Mouse (Mus musculus): ENCODE measurements around the gene Tm2d1.

DNA sequence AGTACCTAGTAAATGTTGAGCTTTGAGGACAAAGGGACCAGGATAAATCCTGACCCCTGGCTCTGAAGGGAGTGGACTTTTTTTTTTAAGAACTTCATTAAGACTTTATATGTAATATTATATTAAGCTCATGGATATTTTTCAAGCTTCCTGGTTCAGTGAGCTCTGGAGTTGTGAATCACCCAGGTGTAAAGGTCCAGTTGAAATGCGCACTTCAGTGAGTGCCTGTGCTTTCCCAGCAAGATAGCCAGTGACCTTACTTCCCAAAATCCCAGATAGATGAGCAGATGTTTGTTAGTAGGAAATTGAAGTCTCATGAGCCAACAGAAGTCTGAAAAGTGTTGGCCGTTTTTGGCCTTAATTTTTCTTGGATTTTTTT lies 18.5 kb upstream of the Tm2d1 start:
- TF ChIP-seq POLR2A (IDR thresholded peaks at IDR 0.05; ENCODE audit: low read depth, low read length), result no peak
- TF ChIP-seq CTCF (IDR thresholded peaks at IDR 0.05; ENCODE audit: extremely low read depth, insufficient read length, insufficient replicate concordance, low read depth, low read length), result no peak

Measured in small intestine, adult 2 months (tissue).